Mouse (Mus musculus) hindbrain, postnatal 0 days (tissue): ENCODE measurements around the gene Sae1. TPM values are rescaled to one million over a fixed set of nuclear protein-coding genes. Genes with fewer than 3 reads are reported as not detected.
"Not testable (repeated sequence)": the region's sequence is repeated elsewhere in the genome, so short reads cannot be mapped to it uniquely, and the experiment has no call there.

Experiments
- ATAC-seq: fragments of 200-750 bp; cut with Nextera tagmentation; 2 replicates; pipeline ENCODE4 v1.8.0; 2017; ENCODE audit warnings: mild to moderate bottlenecking, moderate TSS enrichment, moderate library complexity
- DNase-seq: peaks from one replicate; pipeline ENCODE4 v3.0.0-alpha.2; 2015; ENCODE audit warnings: low spot score
- H3K27ac ChIP-seq: fragments of 300-500 bp; sonication (generic); 2 replicates; pipeline ENCODE4 v1.5.1; 2014; ENCODE audit warnings: mild to moderate bottlenecking
- H3K27me3 ChIP-seq: fragments of 300-500 bp; sonication (generic); 2 replicates; pipeline ENCODE4 v1.6.1; 2014; ENCODE audit warnings: low read length, mixed read lengths; ENCODE audit not compliant: insufficient read depth
- H3K36me3 ChIP-seq: fragments of 300-500 bp; sonication (generic); 2 replicates; pipeline ENCODE4 v1.6.1; 2014; ENCODE audit warnings: low read length, mixed read lengths; ENCODE audit not compliant: insufficient read depth
- H3K4me1 ChIP-seq: fragments of 300-500 bp; sonication (generic); 2 replicates; pipeline ENCODE4 v1.6.1; 2014; ENCODE audit warnings: antibody characterized with exemption, low read length, mixed read lengths; ENCODE audit not compliant: insufficient read depth
- H3K4me2 ChIP-seq: fragments of 300-500 bp; sonication (generic); 2 replicates; pipeline ENCODE4 v1.6.1; 2014; ENCODE audit warnings: low read depth, mild to moderate bottlenecking, low read length, moderate library complexity, mixed read lengths
- H3K4me3 ChIP-seq: fragments of 300-500 bp; sonication (generic); 2 replicates; pipeline ENCODE4 v1.5.1; 2014; ENCODE audit warnings: low read length
- H3K9ac ChIP-seq: fragments of 300-500 bp; sonication (generic); replicated peaks from 2 replicates; pipeline ENCODE4 v1.6.1; 2014; ENCODE audit warnings: mild to moderate bottlenecking, low read length, moderate library complexity, mixed read lengths
- H3K9me3 ChIP-seq: fragments of 300-500 bp; sonication (generic); 2 replicates; pipeline ENCODE4 v1.6.1; 2016; ENCODE audit warnings: low read length, mixed read lengths
- CTCF ChIP-seq: IDR thresholded peaks from 2 replicates; pipeline ENCODE4 v1.5.1; 2016; ENCODE audit warnings: antibody characterized with exemption, control low read depth, low read depth
- WGBS: fragments of 180-500 bp; shearing (Covaris S2); extraction: QIAGEN DNeasy Blood & Tissue Kit; methylation state at CpG from one replicate; pipeline ENCODE4 v1.1.7; 2014; 5-methylcytosine and 5-hydroxymethylcytosine counted together
- polyA plus RNA-seq: library from polyadenylated mRNA; unstranded; fragments of >200 nt; fragmentation: Nextera tagmentation; extraction: Ambion mirVana; gene quantifications from 2 replicates; pipeline ENCODE4 v1.2.1, GENCODE M21; 2015
- total RNA-seq: library from RNA; depleted of rRNA; stranded (reverse); fragments of >200 nt; gene quantifications from 2 replicates; pipeline ENCODE4 v1.2.3, GENCODE M21; 2014

The Sae1 gene
- total and polyA plus RNA-seq, 2 experiments from 2014 or later, result 88.6 to 215 TPM

DNA sequence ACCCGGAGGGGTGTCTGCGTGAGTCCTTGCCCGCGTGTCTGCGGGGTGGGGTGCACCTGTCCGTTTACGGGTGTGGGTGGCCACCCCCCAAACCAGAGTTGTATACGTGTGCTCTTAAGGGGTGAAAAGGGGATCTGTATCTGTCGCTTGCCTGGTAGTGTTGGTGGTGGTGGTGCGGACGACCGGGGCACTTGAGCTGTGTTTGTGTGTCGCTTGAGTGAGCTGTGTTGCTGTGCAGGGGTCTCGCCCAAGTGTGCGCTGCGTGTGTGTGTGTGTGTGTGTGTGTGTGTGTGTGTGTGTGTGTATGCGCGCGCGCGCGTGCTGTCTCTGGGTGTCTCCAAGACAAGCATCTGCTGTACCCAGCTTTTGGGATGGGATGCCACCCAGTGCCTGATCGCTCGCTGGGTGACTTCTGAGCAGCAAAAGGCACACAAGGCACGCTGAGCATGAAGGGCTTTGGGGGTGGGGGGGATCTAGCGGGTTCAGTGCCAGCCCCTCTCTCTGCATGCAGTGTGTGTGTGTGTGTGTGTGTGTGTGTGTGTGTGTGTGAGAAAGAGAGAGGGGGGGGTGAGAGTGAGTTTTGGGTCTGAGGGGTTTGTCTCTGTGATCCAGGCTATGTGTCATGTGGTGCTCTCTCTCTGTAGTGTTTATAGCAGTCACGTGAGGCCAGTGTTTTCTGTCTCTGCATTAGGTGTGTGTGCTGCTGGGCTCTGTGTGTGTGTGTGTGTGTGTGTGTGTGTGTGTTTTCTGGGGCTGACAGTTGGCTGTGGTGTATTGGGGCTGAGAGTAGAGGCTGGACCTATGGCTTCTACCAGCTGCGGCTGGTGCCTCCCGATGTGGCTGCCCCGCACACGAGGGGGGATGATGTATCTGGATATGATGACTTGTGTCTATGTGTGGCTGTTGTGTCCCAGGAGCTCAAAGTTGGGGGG is 76.8 kb downstream of the Sae1 start:
- no peak for TF ChIP-seq CTCF
- peak overlapping the region; percentile 60 for H3K4me3 ChIP-seq
- H3K4me2 ChIP-seq, result peak overlapping the region; percentile 92
- H3K36me3 ChIP-seq, result no peaks in the 10 kb centered on the region
- H3K27ac ChIP-seq, result peak overlapping the region; percentile 59
- H3K4me1 ChIP-seq, result peaks cover 13% of the 10 kb centered on the region
- no peaks in the 10 kb centered on the region for H3K9me3 ChIP-seq
- WGBS, result under 1% methylated on average over 30 of the region's 31 CpGs
- no peaks in the 10 kb centered on the region for H3K27me3 ChIP-seq
- ATAC-seq, result peak; percentile 52
- peak; percentile 67 for DNase-seq
- peak overlapping the region; percentile 57 for H3K9ac ChIP-seq

GRCm38 (mm10) chr7:16310020-16310520 is 77.5 kb downstream of the Sae1 start:
- ATAC-seq (peak; percentile 6), DNase-seq (peak; percentile 78)
- Histone ChIP-seq H3K4me3 (peak overlapping the region; percentile 60), H3K9ac (peak overlapping the region; percentile 57), H3K4me2 (peak overlapping the region; percentile 92), H3K36me3 (no peaks in the 10 kb centered on the region), H3K27me3 (no peaks in the 10 kb centered on the region), H3K9me3 (no peaks in the 10 kb centered on the region), H3K27ac (peak overlapping the region; percentile 65), H3K4me1 (peaks cover 13% of the 10 kb centered on the region)
- TF ChIP-seq CTCF, result peak; percentile 73
- under 1% methylated on average over 38 of the region's 56 CpGs for WGBS

- ATAC-seq (peak; percentile 32), DNase-seq (peak; percentile 87)
- peak overlapping the region; percentile 60 for H3K4me3 ChIP-seq
- WGBS, result 2% methylated on average over 59 of the region's 61 CpGs
- H3K9me3 ChIP-seq, result no peaks in the 10 kb centered on the region
- no peaks in the 10 kb centered on the region for H3K27me3 ChIP-seq
- peak overlapping the region; percentile 65 for H3K27ac ChIP-seq
- peak overlapping the region; percentile 92 for H3K4me2 ChIP-seq
- H3K4me1 ChIP-seq, result peaks cover 13% of the 10 kb centered on the region
- peak overlapping the region; percentile 57 for H3K9ac ChIP-seq
- no peak for TF ChIP-seq CTCF
- H3K36me3 ChIP-seq, result no peaks in the 10 kb centered on the region
Observed at GRCm38 (mm10) chr7:16309318-16310019, 78.1 kb downstream of the Sae1 start.

DNA sequence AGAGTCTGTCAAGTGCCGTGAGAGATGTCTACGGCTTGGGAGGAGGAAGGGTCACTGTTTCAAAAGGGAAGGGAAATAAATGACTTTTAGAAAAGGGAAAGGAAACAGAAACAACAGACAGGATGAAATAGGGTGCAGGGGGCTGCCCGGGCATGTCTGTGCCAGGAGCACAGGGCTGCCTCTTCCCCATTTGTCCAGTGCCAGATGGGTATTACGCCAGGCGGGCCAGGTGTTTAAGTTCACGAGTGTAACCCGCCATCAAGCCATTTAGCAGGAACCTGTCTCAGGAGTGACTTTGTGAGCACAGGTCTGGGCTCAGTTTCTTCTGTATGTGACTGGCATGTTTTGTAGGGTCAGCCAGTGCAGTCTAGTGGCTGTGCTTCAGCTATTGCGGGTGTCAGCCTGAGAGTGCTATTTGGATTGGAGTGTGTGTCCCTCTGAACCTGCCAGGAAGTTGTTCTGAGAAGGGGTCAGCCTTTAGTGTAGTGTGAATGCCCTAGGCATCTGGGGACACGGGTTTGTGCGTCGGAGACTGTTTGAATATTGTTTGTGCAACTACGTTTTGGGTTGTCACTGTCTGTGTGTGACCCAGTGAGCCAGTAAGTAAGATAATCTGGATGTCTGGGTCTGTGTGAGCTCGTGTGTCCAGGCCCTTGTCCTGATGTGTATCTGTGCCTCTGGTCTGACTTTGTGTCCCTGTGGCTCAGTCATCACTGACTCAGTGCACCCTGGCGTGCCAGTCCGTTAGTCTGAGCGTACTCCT is 78.9 kb downstream of the Sae1 start:
- Histone ChIP-seq H3K4me1 (peaks cover 13% of the 10 kb centered on the region), H3K4me2 (peak overlapping the region; percentile 92), H3K9ac (peak overlapping the region; percentile 57), H3K36me3 (no peaks in the 10 kb centered on the region), H3K27me3 (no peaks in the 10 kb centered on the region), H3K27ac (peak overlapping the region; percentile 65; the same call in 1 of the 2 replicates), H3K9me3 (no peaks in the 10 kb centered on the region), H3K4me3 (peak overlapping the region; percentile 60)
- DNase-seq (peak; percentile 6), ATAC-seq (no peak)
- WGBS, result 31% methylated on average over 16 of the region's 16 CpGs
- TF ChIP-seq CTCF, result no peak

DNA sequence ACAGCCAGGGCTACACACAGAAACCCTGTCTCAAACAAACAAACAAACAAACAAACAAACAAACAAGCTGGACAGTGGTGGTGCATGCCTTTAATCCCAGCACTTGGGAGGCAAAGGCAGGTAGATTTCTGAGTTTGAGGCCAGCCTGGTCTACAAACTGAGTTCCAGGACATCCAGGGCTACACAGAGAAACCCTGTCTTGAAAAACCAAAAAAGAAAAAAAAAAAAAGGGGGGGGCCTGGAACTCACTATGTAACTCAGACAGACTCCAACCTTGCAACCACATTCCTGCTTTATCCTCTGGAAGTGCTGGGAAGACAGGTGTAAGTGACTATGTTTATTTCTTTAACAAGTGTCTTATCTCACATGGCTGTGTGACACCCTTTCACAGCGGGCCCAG is 79.5 kb downstream of the Sae1 start, which contains the start of gene Bbc3:
Bbc3 (plus strand) TSS at position 301 of the 400 bp plus-strand sequence.
- Histone ChIP-seq H3K4me3 (peak within 1 kb of the TSS; percentile 60), H3K4me2 (peak within 1 kb of the TSS; percentile 92), H3K27ac (peak within 1 kb of the TSS; percentile 65), H3K9ac (peak within 1 kb of the TSS; percentile 57)
- ATAC-seq, H3K27me3 ChIP-seq, H3K4me1 ChIP-seq, H3K36me3 ChIP-seq, DNase-seq, H3K9me3 ChIP-seq: not testable (repeated sequence)
- 57% methylated on average over 1 of the region's 1 CpGs for WGBS

GRCm38 (mm10) chr7:16307141-16307540 is 80.5 kb downstream of the Sae1 start:
- not testable (repeated sequence) for H3K36me3 ChIP-seq, H3K4me1 ChIP-seq, H3K27ac ChIP-seq, H3K4me2 ChIP-seq, DNase-seq, H3K27me3 ChIP-seq, H3K9ac ChIP-seq, H3K9me3 ChIP-seq, ATAC-seq, H3K4me3 ChIP-seq
- 72% methylated on average over 6 of the region's 6 CpGs for WGBS
